Mouse (Mus musculus) kidney, adult 11 months (tissue): Measurements from ENCODE around the gene Olfr283.
"Not testable (repeated sequence)": the region's sequence is repeated elsewhere in the genome, so short reads cannot be mapped to it uniquely, and the experiment has no call there.

ENCODE experiments used
- DNase-seq: peaks from one replicate; pipeline ENCODE4 v3.0.0; 2022

Olfr283 gene

DNA sequence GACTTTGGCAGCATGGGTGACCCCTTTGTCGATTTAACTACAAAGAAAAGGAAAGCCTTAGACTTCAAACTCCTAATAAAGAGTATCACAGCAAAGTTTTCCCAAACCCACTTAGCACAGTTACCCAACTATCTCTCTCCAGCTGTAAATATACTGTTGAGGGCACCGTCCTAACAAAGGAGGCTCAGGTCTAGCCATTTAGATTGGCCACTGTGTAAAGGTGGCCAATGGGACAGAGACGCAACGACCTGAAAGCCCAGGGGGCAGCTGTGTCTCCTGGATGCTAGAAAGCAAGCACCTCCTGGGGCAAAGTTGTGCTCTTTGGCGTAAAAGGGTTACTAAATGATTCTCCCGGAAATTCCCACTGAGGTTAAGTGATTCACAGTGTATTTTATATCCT, at the start of gene Olfr283:
Gene Olfr283 (minus strand): TSS at position 101 of the 400 bp plus-strand sequence.
- no peak for DNase-seq

DNA sequence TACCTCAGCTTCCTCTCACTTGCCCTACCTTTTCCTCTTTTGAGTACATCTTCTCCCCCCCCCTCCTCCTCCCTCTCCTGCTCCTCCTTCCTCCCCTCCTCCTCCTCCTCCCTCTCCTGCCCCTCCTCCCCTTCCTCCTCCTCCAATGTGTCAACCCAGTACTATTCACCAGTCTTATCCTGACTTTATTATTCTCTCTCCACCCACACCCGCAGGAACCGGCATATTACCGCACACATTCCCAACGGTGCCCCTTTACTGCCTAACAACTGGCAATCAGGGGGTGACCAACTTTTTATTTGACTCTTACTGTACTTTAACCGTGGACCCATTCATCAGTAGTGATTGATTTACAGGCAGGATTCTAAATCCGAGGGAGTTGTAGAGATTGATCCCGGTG, 44.4 kb upstream of the Olfr283 start:
- no peak for DNase-seq

DNA sequence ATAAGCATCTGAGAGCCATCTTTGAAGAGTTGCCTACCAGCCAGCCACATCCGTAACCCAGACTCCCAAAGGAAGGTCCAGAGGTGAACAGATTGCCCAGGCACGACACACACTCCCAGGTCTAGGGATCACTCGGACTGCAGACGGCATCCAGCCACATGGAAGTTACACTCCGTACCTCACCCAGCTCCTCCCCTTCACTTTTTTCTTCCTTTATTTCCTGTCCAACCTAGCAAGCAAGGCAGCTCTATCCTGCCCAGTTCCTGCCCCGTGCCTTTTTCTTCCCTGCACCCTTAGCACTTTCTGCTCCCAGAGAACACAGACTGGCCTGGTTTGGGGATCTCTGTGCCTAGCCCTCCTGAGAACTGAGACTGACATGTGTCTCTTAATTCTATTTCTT, 44.0 kb upstream of the Olfr283 start:
- no peak for DNase-seq

DNA sequence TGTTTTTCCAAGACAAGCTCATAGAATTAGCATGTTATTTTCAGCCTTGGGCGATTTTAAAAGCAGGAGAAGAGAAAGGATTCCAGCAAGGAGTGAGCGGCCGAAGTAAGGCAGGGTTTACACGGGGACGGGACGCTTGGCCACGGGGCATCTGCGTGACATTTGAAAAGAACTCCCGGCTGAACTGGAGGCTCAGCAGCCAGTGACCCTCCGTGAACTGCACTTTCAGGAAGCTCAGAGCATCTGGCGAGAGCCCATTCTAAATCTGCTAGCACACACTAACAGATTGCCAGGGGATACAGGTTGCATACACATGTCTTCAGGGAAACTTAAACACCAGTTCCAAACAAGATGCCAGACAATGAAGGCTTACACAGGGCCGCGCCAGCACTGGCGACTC, 43.6 kb upstream of the Olfr283 start:
- DNase-seq = no peak

DNA sequence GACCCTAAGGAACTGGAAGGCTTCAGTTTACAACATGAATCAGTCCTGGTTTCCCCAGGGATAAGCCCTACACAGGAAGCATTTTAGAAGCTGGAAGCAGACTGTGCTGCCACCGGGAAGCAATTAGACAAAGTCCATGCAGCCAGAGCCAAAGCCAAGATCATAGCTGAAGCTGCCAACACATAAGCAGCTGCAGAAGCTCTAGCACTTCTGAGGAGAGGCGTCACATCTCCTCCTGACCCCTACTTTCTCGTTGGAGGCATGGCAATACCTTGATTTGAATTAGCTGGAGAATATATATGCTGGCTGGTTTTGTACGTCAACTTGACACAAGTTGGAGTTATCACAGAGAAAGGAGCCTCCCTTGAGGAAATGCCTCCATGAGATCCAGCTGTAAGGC, 40.2 kb upstream of the Olfr283 start:
- DNase-seq = no peak

DNA sequence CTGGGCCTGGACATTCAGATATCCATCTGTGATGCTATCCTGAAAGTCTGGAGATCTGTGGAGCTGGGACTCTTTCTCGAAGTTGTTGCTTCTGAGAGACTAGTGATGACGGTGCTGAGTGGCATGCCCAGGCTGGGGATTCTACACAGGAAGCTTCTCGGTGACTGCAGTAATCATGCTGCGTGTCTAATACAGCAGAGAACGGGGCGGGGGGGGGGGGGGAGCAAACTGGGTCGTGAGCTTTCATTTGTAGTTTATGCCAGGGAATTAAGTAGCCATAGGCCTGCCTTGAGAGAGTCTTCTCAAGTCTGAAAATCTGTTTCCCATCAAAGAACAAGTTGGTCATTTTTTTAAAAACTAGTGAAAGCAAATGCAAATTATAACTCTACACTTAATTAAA, 37.4 kb upstream of the Olfr283 start:
- DNase-seq = no peak

DNA sequence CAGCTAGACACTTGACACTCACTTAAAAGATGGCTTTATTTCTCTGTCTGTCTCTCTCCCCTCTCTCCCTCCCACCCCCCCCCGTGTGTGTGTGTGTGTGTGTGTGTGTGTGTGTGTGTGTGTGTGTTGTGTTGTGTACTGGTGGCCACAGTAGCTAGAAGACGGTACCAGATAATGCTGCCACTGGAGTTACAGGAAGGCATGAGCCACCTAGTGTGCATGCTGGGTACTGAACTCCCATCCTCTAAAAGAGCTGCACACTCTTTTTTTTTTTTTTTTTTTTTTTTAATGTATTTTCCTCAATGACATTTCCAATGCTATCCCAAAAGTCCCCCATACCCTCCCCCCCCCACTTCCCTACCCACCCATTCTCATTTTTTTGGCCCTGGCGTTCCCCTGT, 36.5 kb upstream of the Olfr283 start:
- not testable (repeated sequence) for DNase-seq

DNA sequence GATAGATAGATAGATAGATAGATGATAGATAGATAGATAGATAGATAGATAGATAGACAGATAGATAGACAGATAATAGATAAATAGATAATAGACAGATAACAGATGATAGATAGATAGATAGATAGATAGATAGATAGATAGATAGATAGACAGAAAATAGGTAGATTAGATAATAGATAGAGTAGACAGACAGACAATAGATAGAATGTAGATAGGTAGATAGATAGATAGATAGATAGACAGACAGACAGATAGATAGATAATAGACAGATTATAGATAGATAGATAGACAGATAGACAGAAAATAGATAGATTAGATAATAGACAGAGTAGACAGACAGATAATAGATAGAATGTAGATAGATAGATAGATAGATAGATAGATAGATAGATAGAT, 36.1 kb upstream of the Olfr283 start:
- not testable (repeated sequence) for DNase-seq

DNA sequence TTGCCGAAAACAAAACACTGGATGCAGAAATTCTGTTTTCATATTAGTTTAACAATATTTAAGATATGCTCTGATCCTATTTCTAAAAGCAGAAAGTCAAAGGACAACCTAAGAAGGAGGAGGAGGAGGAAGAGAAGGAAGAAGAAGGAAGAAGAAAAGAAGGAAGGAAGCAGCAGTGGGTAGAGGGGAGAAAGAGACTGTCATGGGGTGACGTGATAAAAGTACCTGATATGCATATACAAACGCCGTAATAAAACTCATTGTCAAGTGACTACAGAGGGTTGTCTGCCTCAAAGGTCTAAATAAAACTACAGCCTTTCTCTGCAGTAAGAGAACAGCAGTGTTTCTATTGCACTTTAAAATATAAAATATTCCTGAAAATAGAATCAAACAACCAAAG, 35.2 kb upstream of the Olfr283 start:
- DNase-seq = no peak

DNA sequence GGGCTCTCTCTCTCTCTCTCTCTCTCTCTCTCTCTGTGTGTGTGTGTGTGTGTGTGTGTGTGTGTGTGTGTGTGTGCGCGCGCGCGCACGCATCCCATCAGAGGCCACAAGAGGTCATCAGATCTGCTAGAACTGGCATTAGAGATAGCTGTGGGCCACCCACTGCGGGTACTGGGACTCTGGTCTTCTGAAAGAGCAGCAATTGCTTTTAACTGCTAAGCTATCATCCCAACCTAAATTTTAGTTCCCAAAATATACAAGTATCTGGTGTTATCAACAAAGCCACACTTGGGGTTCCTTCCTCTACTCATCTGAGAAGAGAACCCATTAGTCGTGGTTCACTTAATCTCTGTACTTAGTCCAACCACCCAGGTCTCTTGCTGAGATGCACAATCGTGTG, 29.5 kb upstream of the Olfr283 start:
- no peak for DNase-seq

DNA sequence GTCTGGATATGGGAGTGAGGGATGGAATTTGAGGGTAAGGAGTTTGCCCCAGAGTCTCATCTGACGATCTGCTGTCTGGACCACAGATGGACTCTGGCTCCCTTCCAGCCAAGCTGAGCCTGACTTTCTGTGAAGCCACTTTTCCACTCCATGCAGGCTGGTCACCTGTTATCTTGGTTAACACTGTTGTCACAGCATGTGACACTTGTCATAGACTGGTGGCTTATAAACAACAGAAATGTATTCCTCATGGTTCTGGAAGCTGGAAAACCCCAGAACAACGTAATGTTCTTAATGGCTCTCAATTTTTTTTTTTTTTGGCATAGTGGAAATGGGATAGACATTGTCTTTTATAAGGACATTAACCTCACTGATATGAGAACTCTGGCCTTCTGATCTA, 28.9 kb upstream of the Olfr283 start:
- no peak for DNase-seq

DNA sequence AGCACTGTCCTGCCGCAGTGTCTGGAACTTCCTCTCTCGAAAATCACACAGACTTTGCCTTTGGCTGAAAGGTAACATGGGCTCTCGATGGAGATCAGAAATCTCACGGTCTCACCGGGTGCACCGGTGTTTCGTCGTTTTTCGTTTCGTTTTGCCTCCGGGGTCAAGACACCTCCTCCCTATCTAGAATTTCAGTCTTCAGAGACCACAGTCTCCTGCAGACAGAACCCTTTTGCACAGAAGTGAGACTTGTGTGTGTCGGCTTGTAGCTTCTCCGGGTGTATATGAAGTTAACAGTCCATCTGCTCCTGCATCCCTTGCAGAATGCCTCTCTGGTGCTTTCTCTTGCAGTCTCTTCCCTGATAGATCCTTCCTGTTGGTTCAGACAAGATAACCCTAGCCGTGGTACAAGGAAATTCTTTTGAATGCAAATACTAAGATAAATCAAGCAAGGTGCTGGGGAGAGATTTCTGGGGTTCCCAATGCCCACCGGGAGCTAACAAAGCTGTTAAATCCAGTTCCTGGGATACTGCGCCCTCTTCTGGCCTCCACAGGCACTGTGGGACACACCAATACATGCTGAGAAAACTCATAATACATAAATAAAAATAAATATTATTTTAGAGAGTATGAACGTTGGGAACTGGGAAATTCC, 27.8 kb upstream of the Olfr283 start:
- no peak for DNase-seq

DNA sequence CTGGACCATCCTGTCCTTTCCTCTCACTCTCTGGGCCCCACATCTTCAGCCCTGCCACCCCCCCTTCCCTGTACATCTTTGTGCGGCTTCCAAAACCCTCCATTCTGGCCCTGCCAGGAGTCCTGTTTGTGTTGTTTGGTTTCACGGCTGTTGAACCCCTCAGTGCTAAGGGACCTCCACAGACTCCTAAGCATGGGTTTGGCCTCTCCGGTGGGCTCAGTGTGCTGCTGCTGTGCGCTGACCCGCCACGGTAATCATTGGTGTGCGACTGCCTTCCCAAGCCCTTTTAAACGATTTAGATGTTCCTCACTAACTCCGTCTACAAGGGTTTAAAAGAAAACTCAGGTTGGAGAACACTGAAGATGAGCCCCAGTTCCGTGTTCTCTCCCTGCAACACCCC, 21.6 kb upstream of the Olfr283 start:
- DNase-seq = no peak

DNA sequence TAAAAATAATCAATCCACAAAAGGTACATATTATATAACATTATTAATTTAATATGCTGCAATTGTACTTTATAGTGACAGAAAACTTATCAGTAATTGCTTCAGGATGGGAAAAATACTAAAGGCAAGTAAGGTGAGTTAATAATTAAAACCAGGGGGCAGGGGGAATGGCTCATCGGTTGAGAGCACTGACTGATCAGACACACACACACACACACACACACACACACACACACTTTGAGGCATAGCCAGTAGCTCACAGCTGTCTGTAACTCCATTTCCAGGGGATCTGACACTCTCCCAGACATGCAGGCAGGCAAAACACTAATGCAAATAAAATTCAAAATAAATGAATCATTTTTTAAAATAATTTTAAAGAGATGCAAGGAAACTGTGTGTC, 16.4 kb upstream of the Olfr283 start:
- peak; percentile 4 for DNase-seq

DNA sequence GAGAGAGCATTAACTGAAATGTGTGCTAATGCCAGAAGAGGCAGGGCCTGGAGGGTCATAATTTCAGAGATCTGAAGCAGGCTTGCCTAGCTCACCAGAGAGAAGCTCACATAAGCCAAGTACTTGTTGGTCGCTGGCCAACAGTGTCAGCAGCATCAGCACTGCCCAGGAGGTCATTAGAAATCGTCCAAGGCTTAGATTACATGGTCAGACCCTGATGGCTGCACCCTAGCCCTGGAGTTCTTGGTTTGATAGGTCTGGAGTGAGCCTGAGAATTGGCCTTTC, 11.1 kb upstream of the Olfr283 start:
- no peak for DNase-seq

DNA sequence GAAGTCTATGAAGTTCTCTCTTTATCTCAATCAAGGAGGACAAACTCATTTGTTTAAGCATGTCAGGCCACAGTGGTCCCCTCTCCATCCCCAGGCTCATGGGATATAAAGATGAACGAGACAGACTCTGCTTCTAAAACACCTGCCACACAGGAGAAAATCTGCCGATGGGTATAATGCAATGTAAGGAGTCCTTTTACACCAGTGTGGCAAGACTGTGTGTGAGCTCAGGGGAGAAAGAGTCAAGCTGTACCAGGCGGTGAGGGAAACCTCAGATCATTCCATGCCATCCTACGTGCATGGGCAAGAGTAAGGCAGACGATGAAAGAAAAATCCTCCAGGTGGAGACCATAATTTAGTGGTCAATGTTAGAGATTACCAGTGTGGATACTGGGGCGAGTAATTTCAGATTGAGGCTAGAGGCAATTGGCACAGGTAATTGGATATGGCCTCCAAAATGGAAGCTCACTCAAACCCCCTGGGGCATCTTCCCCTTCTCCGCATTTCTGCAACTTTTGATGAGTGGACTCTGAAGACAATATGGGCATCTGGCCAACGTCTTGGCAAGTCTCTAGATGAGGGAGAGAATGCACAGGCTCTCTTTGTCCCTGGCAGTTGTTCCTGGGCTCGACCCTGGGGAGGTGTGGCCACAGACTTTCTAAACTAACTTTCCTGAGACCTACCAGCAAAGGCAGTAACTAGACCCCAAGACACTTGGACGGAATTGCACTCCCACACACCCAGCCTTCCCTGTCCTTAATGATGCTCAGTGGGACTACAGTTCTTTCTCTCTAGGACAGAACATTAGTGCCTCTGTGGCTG, 10.5 kb upstream of the Olfr283 start:
- no peak for DNase-seq

DNA sequence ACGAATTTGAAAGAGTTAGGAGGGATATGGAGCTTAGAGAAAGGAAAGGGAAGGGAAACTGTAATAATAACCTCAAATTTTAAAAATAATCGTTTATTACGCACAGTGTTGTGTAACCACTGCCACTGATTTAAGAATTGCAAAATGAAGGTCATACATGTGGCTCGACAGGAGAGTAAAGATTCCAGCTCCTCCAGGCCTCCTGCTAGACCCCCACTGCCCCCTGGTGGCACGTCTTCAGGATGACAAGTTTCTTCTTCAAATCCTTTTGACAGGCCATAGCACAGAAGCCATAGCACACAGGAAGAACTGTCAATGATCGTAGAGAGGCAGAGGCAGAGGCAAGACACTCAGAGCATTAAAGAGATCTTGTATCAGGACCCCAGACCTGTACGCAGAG, 9.1 kb upstream of the Olfr283 start:
- peak; percentile 46 for DNase-seq

DNA sequence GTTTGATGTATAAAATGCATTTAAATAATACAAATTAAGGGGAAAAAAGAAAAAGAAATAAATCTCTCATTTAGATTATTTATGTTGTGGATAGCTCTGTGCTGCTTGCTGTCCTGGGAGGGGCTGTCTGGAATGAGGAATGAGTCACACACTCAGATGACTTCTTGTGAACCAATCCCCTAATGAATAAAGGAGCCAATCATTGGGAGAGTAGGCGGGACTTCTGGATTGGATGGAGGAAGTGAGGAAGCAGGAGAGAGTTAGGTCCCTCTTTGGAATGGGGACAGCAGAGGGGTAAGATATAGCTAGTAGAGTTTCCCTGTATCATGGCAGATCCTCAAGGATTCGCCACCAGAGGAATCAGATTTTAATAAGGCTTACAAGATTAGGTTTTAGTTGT, 6.9 kb upstream of the Olfr283 start:
- DNase-seq = no peak

DNA sequence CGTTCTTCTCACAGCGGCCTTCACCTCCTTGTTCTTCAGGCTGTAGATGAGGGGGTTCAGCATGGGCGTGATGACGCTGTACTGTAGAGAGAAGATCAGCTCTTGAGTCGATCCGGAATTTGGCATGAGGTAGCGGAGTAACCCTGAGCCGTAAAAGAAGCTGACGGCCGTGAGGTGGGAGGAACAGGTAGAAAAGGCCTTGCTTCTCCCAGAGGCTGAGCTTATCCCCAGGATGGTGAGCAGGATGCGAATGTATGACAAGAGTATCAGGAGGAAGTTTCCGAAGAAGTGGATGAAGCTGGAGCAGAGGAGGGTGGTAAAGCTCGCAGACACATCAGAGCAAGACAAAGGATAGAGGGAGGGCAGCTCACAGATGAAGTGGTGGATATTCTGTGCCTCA, 2.5 kb downstream of the Olfr283 start:
- DNase-seq = no peak

DNA sequence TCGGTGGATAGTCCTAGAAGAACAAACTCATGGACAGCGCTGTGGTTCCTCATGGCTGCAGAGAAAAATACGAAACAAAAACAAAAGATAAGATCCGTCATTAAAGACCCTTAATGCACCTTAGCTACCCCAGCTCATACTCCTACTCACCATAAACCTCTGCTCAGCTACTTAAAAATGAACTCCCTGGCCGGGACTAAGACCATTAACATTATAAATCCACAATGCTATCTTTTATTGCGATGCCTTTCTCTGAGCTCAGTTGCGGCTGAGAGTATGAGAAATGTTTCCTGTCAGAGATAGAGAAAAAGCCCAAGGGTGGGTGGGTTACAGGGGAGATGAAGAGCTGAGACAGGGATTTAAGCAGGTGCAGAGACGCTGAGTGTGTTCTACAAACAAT, 39.9 kb downstream of the Olfr283 start, which contains the start of gene Olfr284:
Gene Olfr284 (minus strand): TSS at position 101 of the 400 bp plus-strand sequence.
- no peak for DNase-seq
